Mouse (Mus musculus) monocyte, adult 5-6 weeks (primary cell): ENCODE data around the gene Gcnt7. TPM values are rescaled to one million over a fixed set of nuclear protein-coding genes. Genes with fewer than 3 reads are reported as not detected.

Experiments
- ATAC-seq: fragments of 153-309, 156-312 bp; replicated peaks from 2 replicates; pipeline ENCODE4 v1.8.0; 2017; ENCODE audit warnings: mild to moderate bottlenecking; ENCODE audit not compliant: low TSS enrichment, insufficient number of reproducible peaks, severe bottlenecking, poor library complexity, low FRiP score
- total RNA-seq: library from RNA; stranded (forward); fragments of 200-1000, 200-491, 200-594 nt; gene quantifications from 3 replicates; pipeline ENCODE4 v1.2.3, GENCODE M21; 2017

The Gcnt7 gene
- total RNA-seq, 1 experiment from 2014 or later = not detected

- no peak for ATAC-seq
These were observed 45.1 kb downstream of the Gcnt7 start for GRCm38 (mm10) chr2:172413273-172413672.

- ATAC-seq = no peak
These were observed 45.9 kb downstream of the Gcnt7 start for GRCm38 (mm10) chr2:172412454-172412853.

GRCm38 (mm10) chr2:172411091-172411490 lies 47.3 kb downstream of the Gcnt7 start:
- ATAC-seq = no peak

- ATAC-seq = no peak
These were observed 47.7 kb downstream of the Gcnt7 start for GRCm38 (mm10) chr2:172410686-172411085.

- ATAC-seq = no peak
These were observed 50.9 kb downstream of the Gcnt7 start for GRCm38 (mm10) chr2:172407499-172407898.

GRCm38 (mm10) chr2:172406173-172406572 lies 52.2 kb downstream of the Gcnt7 start:
- ATAC-seq = no peak

- ATAC-seq = no peak
These were observed 53.4 kb downstream of the Gcnt7 start for GRCm38 (mm10) chr2:172405011-172405410.

GRCm38 (mm10) chr2:172404239-172404638 lies 54.2 kb downstream of the Gcnt7 start:
- no peak for ATAC-seq

- ATAC-seq = peak; percentile 89
These were observed 57.1 kb downstream of the Gcnt7 start for GRCm38 (mm10) chr2:172401116-172401825.

Other genes with a start within 250 kb of the Gcnt7 start
- gene Mc3r, start 210.1 kb downstream of the Gcnt7 start, total RNA-seq = not detected in 3 replicates
- gene Fam210b, start 113.0 kb downstream of the Gcnt7 start, total RNA-seq = 7.1 to 7.7 TPM (median 7.5 TPM) in 3 replicates
- 3.1 to 6.5 TPM (median 4.9 TPM) in 3 replicates for gene Aurka, start 88.1 kb downstream of the Gcnt7 start, total RNA-seq
- gene Cstf1, start 87.9 kb downstream of the Gcnt7 start, total RNA-seq = 9.0 to 17.3 TPM (median 12.8 TPM) in 3 replicates
- 1.5 to 17.7 TPM (median 9.5 TPM) in 3 replicates for gene Cass4, start 64.8 kb downstream of the Gcnt7 start, total RNA-seq
- 190 to 207 TPM (median 193 TPM) in 3 replicates for gene Rtf2, start 18.0 kb downstream of the Gcnt7 start, total RNA-seq
- 4.4 to 13.8 TPM (median 7.3 TPM) in 3 replicates for gene Fam209, start 13.9 kb upstream of the Gcnt7 start, total RNA-seq
- gene Tfap2c, start 91.0 kb upstream of the Gcnt7 start, total RNA-seq = not detected in 3 replicates